Mouse (Mus musculus) cerebellum, adult (tissue): ENCODE measurements around the gene Clec2l.

Experiments used
- ATAC-seq: cut with Nextera tagmentation; 2 replicates; pipeline ENCODE4 v1.9.2; 2017; ENCODE audit warnings: mild to moderate bottlenecking, moderate library complexity, mixed read lengths; ENCODE audit not compliant: insufficient number of reproducible peaks, low FRiP score, low TSS enrichment

Clec2l gene

GRCm38 (mm10) chr6:38662714-38663615 is at the start of gene Clec2l:
Clec2l (plus strand) TSS chr6:38663069.
- ATAC-seq = peak; percentile 79

DNA sequence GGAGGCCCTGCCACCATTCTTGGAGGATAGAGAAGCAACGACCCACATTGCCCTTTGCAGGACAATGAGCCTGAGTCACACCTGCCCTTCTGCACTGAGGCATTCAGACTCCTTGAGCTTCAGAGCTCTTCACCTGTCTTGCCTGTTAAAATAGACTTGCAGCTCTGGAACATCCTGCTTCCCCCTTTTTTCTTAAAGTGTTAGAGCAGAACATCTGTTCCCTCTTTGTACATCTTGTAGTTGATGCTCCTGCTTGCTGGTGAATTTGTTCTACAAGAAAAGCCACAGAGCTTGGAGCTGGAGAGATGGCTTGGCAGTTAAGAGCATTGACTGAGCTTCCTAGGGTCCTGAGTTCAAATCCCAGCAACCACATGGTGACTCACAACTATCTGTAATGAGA is 40.5 kb upstream of the Clec2l start:
- ATAC-seq = no peak

DNA sequence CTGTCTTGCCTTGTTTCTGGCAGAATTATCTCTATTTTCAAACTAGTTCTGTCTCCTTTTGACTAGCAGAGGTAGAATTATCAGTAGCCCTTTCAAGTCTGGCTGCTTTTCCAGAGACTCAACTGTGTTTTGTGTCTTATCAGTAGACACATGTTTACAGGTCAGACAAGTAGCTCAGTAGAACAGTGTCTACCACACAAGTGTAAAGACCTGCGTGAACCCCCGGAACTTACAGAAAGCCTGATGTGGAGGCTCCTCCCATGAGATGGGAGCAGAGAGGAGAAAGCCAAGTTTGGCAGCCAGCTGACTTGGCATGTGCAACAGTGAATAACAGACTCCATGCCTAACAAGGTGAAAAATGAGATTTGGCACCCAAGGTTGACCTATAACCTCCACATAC is 39.4 kb upstream of the Clec2l start:
- no peak for ATAC-seq

DNA sequence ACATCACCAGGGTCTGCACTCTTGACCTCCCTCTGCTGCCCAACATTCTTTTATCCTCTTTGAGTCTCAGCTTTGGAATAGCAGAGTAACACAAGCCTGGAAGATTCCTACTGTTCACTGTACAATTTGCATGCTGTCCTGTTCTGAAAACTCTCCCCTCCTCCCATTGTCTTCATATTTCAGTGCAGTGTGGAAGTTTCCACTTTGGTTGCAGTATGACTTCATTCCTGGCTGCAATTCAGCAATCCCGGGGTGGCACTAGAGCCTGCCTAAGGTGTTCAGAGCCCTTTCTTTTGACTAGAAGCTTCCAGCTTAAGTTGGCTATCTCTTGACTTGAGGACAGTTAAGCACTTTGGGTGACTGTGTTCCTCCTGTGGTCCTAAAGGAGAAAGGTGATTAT is 38.4 kb upstream of the Clec2l start:
- ATAC-seq = peak; percentile 31; the same call in 1 of the 2 replicates

DNA sequence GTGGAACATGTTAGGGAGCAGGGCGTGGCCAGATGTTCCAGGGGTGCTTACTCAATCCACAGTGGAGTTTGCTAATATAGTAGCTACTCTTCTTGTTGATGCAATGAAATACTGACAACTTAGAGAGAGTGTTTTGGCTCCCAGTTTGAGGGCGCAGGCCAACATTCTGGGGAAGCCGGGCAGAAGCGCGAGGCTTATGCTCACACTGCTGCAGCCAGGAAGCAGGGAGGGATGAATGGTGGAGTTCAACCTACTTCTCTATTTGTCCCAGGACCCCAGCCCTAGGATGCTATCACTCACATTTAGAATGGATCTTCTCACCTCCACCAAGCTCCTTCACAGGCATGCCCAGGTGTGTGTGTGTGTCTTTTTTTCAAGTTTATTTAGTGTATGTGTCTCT is 36.8 kb upstream of the Clec2l start:
- ATAC-seq = no peak

DNA sequence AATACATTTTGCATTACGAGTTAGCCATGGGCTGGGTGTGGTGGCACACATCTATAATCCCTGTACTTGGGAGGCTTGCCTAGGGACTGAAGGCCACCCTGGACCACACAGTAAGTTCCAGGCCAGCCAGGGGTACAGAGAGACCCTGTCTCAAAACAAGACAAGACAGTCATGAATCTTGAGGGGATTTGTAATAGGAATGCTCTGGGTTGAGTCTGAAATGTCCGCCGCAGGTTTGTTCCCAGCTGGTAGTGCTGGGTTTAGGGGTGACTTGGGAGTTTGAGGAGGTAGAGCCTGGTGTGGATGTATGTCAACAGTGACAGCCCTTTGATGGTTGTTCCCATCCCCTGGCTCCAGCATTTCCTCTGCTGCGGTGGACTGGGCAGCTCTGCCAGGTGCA is 35.8 kb upstream of the Clec2l start:
- no peak for ATAC-seq

DNA sequence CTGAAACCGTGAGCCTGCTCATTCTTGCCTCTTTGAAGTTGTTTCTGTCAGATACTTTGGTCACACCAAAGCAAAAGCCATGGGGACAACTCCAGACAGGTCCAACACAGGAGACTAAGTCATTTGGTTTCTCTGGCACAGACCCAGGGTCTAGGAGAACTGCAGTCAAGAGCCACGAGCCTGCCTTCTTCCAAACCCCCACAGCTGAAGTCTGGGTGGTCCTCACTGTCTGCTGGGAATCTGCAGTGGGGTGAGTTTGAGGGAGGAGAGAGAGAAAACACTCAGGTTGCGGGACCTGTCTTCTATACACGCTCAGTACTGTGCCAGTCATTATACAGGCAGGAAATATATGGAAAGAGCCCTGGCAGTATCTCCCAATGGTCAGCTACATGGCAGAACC is 35.4 kb upstream of the Clec2l start:
- ATAC-seq = no peak

- ATAC-seq = no peak
These were observed 33.3 kb upstream of the Clec2l start for GRCm38 (mm10) chr6:38629556-38629955.

DNA sequence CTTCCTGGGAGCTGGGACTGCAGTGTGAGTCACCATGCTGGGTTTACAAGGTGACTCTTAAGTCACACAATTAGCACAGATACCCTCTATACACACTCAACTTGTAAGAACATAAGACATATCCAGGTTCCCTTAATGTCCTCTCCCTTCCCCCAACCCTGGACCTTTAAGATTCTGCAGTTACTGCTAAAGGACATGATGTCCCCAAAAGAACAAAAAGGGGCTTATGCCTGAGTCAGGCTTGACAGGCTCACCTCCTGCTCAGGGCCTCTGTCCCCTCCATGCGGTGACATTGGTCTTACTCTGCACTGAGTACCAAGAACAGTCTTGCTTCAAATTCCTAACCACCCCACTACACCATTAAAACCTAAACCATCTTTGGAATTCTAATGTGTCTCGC is 30.0 kb upstream of the Clec2l start:
- no peak for ATAC-seq

DNA sequence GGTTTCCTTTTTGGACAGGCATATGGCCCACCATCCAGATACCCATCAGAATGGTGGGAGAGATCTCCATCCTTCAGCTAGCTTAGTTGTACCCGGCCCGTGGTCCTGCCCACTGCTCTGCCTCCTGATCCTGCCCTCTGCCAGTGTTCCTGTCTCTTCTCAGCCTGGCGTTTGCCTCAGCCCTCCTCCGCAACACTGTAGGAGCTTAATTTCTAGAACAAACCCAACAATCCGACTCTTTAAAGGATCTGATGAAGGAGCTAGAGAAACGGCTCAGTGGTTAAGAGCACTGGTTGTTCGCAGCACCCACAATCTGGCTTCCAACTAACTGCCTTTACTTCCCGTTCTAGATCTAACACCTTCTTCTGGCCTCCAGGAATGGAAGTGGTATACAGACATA is 28.4 kb upstream of the Clec2l start:
- ATAC-seq = no peak

- peak; percentile 13; the same call in 1 of the 2 replicates for ATAC-seq
These were observed 26.7 kb upstream of the Clec2l start for GRCm38 (mm10) chr6:38635941-38636851.

DNA sequence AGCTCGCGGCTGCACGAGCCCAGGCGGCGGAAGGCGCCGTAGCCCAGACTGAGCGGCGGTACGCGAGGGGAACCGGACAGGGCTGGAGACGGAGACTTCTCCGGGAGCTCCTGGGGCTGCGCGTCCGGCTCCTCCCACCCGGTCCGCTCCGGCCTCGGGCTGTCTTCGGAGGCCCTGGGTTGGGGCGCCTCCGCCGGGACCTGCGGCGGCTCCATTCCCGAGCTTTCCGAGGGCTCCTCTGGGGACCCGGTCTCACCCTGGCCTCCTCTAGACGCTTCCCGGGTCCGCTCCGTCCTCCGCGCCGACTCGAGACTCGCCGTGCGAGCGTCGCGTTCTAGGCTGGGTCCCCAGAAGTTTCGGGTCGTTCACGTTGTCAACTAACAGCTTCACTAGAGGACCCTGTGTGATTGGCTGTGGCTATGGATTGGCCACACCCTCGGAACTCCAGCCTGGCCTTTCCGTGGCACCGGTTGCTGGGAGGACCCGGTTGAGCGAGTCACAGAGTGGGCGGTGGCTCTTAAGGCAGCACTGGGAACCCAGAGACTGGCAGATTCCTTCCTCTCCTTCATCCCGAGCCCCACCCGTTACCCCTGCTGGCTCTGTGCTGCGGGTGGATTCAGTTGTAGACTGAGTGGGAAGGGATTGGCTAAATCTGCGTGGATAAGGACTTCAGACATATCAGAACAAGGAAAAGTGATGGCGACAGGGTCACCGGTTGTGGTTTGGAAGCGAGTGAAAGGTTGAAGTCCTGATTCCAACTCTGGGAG is 25.8 kb upstream of the Clec2l start, which contains the start of gene Klrg2:
Gene Klrg2, minus strand, starts transcription at position 391 of the 767 bp plus-strand sequence.
- peak; percentile 45; the same call in 1 of the 2 replicates for ATAC-seq

DNA sequence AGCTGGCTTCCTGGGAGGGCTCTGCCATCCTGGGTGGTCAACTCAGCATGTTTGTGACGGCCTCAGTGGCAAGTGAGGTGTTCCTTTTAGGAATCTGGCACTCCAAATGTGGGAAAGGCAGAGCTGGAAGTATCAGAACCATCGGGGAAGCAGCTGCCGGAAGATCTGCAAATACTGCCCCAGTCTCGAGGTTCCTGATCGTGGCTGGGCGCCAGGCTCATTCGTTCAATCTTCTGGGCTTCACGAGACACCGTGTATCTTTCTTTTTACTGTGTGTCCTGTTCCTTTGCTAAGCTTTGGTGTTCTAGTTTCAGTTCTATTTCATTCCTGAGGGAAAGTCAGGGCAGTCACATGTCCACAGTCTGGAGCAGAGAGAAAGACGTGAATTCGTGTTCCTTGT is 22.5 kb upstream of the Clec2l start:
- ATAC-seq = no peak

GRCm38 (mm10) chr6:38641228-38641627 is 21.6 kb upstream of the Clec2l start:
- ATAC-seq = no peak

GRCm38 (mm10) chr6:38641645-38642044 is 21.2 kb upstream of the Clec2l start:
- no peak for ATAC-seq

DNA sequence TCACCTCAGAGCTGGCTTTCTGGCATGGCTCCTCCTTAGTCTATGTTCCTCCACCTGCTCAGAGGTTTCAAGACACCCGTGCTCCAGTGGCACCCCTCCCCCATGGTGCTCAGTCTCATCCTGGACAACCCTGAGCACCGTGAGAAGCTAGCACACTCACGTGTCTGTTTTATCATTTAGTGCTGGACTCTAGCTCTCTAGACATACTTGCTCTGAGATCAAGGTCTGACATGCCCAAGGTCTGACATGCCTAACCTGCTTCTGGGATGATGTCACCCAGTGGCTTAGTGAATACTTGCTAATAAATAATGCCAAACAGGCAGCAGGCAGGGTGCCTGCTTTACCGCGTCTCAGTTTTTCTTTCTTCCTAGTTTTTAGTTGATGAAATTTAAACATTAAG is 20.3 kb upstream of the Clec2l start:
- no peak for ATAC-seq

- no peak for ATAC-seq
These were observed 19.8 kb upstream of the Clec2l start for GRCm38 (mm10) chr6:38643039-38643438.

DNA sequence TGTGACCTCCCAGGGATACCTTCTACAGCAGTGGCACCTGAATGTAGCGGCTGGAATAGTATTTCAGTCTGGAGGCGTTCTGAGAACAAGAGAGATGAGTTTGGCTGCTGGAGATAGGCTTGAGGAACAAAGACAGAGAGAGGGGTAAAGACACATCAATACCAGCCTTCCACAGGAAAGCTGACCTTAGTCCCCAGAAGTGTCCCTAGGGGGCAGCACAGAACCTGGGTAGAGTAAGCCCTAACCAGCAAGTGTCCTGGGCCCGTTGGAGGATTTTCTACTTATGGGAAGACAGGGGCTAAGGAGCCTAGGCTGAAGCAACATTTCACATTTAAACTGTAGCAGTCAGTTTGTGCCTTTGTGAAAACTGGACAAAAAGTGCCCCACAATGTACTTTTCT is 13.3 kb upstream of the Clec2l start:
- no peak for ATAC-seq

GRCm38 (mm10) chr6:38650263-38650937 is 12.5 kb upstream of the Clec2l start:
- peak; percentile 79 for ATAC-seq

DNA sequence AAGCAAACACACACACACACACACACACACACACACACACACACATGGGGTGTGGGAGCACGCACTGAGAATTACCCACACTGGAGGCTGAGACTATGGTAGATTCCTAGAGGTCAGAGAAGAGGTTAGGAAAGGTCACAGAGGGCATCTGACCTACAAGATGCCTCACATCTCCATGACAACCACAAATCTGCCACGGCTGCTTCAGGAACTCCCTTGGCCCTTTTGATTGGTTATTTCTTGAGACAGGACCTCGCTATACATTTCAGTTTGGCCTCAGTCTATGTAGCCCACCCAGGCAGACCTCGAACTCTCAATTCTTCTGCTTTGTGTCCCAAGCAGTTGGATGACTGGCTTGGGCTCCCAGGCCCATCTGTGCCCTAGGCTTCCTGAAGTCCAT is 1.2 kb upstream of the Clec2l start:
- no peak for ATAC-seq
